Mouse (Mus musculus): ENCODE measurements at regions not wholly inside any gene's neighbourhood (a gene's known extent, or its start where the extent isn't known, plus 50 kb on each side); places are given as distances from the start of the nearest gene placed in this dataset.

- no peak for DNase-seq (ENCODE audit: low spot score)
Measured at GRCm38 (mm10) chr8:11909146-11909545, 68.9 kb downstream of the Tex29 start.

- no peak for DNase-seq (ENCODE audit: low spot score)
Measured at GRCm38 (mm10) chr8:11911639-11912450, 71.6 kb downstream of the Tex29 start.

GRCm38 (mm10) chr8:11912451-11913128, 72.3 kb downstream of the Tex29 start:
- no peak for DNase-seq (ENCODE audit: low spot score)

GRCm38 (mm10) chr8:11913129-11913900, 73.0 kb downstream of the Tex29 start:
- DNase-seq (ENCODE audit: low spot score): peak; percentile 40

GRCm38 (mm10) chr8:11914131-11914530, 73.9 kb downstream of the Tex29 start:
- no peak for DNase-seq (ENCODE audit: low spot score)

GRCm38 (mm10) chr8:11914681-11915474, 74.6 kb downstream of the Tex29 start:
- DNase-seq (ENCODE audit: low spot score): peak; percentile 13

GRCm38 (mm10) chr8:11915721-11916120, 75.4 kb downstream of the Tex29 start:
- no peak for DNase-seq (ENCODE audit: low spot score)

- peak; percentile 17 for DNase-seq (ENCODE audit: low spot score)
Measured at GRCm38 (mm10) chr8:11919876-11920275, 79.6 kb downstream of the Tex29 start.

- no peak for DNase-seq (ENCODE audit: low spot score)
Measured at GRCm38 (mm10) chr8:11923115-11923514, 82.8 kb downstream of the Tex29 start.

- peak; percentile 63 for DNase-seq (ENCODE audit: low spot score)
Measured at GRCm38 (mm10) chr8:11924165-11924564, 83.9 kb downstream of the Tex29 start.

- DNase-seq (ENCODE audit: low spot score): peak; percentile 16
Measured at GRCm38 (mm10) chr8:11942892-11943332, 102.6 kb downstream of the Tex29 start.

- no peak for DNase-seq (ENCODE audit: low spot score)
Measured at GRCm38 (mm10) chr8:11947766-11948165, 107.5 kb downstream of the Tex29 start.

- DNase-seq (ENCODE audit: low spot score): no peak
Measured at GRCm38 (mm10) chr8:11956268-11956667, 116.0 kb downstream of the Tex29 start.

- peak; percentile 37 for DNase-seq (ENCODE audit: low spot score)
Measured at GRCm38 (mm10) chr8:11957046-11957783, 116.9 kb downstream of the Tex29 start.

- no peak for DNase-seq (ENCODE audit: low spot score)
Measured at GRCm38 (mm10) chr8:11958176-11958575, 117.9 kb downstream of the Tex29 start.

- DNase-seq (ENCODE audit: low spot score): no peak
Measured at GRCm38 (mm10) chr8:11959466-11959865, 119.2 kb downstream of the Tex29 start.

GRCm38 (mm10) chr8:11963575-11963974, 123.3 kb downstream of the Tex29 start:
- no peak for DNase-seq (ENCODE audit: low spot score)

- no peak for DNase-seq (ENCODE audit: low spot score)
Measured at GRCm38 (mm10) chr8:11967670-11968069, 127.4 kb downstream of the Tex29 start.

- DNase-seq (ENCODE audit: low spot score): no peak
Measured at GRCm38 (mm10) chr8:11970515-11970914, 130.2 kb downstream of the Tex29 start.

GRCm38 (mm10) chr8:11973436-11973835, 133.2 kb downstream of the Tex29 start:
- no peak for DNase-seq (ENCODE audit: low spot score)

- DNase-seq (ENCODE audit: low spot score): no peak
Measured at GRCm38 (mm10) chr8:11977121-11977520, 136.8 kb downstream of the Tex29 start.

Data from heart, adult 8-10 months (tissue).